Mouse (Mus musculus) myocyte (in vitro differentiated cells): Measurements from ENCODE around the gene Pde8b.
"Not testable (repeated sequence)": the region's sequence is repeated elsewhere in the genome, so short reads cannot be mapped to it uniquely, and the experiment has no call there.

Experiments used
- E2F4 ChIP-seq: IDR thresholded peaks from one replicate; pipeline ENCODE4 v1.6.1; 2011; ENCODE audit warnings: mild to moderate bottlenecking, control low read depth, moderate library complexity; ENCODE audit not compliant: insufficient read depth
- MAX ChIP-seq: IDR thresholded peaks from one replicate; pipeline ENCODE4 v1.6.1; 2011; ENCODE audit warnings: low read depth, mild to moderate bottlenecking, control low read depth
- POLR2A ChIP-seq: IDR thresholded peaks from one replicate; pipeline ENCODE4 v1.6.1; 2011; ENCODE audit warnings: low read depth, mild to moderate bottlenecking, control low read depth, moderate library complexity; ENCODE audit not compliant: insufficient read length
- TCF3 ChIP-seq: IDR thresholded peaks from one replicate; pipeline ENCODE4 v1.6.1; 2011; ENCODE audit warnings: low read depth, control low read depth; ENCODE audit not compliant: insufficient read length
- USF1 ChIP-seq: IDR thresholded peaks from one replicate; pipeline ENCODE4 v1.6.1; 2011; ENCODE audit warnings: low read depth, mild to moderate bottlenecking, control low read depth, moderate library complexity

- not testable (repeated sequence) for TF ChIP-seq POLR2A, TCF3, USF1, MAX, E2F4
Observed at GRCm38 (mm10) chr13:95207301-95207700, 42.8 kb downstream of the Pde8b start.
